Mouse (Mus musculus) thymus, adult 2 months (tissue): ENCODE measurements around the gene Arhgap45. TPM values are rescaled to one million over a fixed set of nuclear protein-coding genes. Genes with fewer than 3 reads are reported as not detected.

Source experiments
- DNase-seq: peaks from one replicate; pipeline ENCODE4 v3.0.0; 2021
- H3K27ac ChIP-seq: fragments of 200-500 bp; 2 replicates; pipeline ENCODE4 v1.5.1; 2012; ENCODE audit warnings: low read length, control low read depth; ENCODE audit not compliant: control insufficient read depth, insufficient read depth
- H3K27me3 ChIP-seq: fragments of 200-500 bp; 2 replicates; pipeline ENCODE4 v1.6.1; 2012; ENCODE audit warnings: mild to moderate bottlenecking, low read length, moderate library complexity, mixed read lengths; ENCODE audit not compliant: control insufficient read depth, insufficient read depth
- H3K36me3 ChIP-seq: fragments of 200-500 bp; 2 replicates; pipeline ENCODE4 v1.6.1; 2012; ENCODE audit warnings: mild to moderate bottlenecking, low read length, moderate library complexity; ENCODE audit not compliant: control insufficient read depth, insufficient read depth
- H3K4me1 ChIP-seq: fragments of 200-500 bp; replicated peaks from 2 replicates; pipeline ENCODE4 v1.6.1; 2012; ENCODE audit warnings: low read length; ENCODE audit not compliant: control insufficient read depth, insufficient read depth
- H3K4me3 ChIP-seq: fragments of 200-500 bp; 2 replicates; pipeline ENCODE4 v1.5.1; 2012; ENCODE audit warnings: mild to moderate bottlenecking, low read length, control low read depth, moderate library complexity; ENCODE audit not compliant: control insufficient read depth, insufficient read depth
- CTCF ChIP-seq: fragments of 200-500 bp; IDR thresholded peaks from 2 replicates; pipeline ENCODE4 v1.5.1; 2012; ENCODE audit warnings: mild to moderate bottlenecking, control low read depth, low read length, moderate library complexity, borderline replicate concordance; ENCODE audit not compliant: control insufficient read depth, poor library complexity, insufficient read depth; ENCODE audit errors: extremely low read depth
- POLR2A ChIP-seq: fragments of 200-500 bp; IDR thresholded peaks from 2 replicates; pipeline ENCODE4 v1.6.1; 2012; ENCODE audit warnings: mild to moderate bottlenecking, low read length, control low read depth, moderate library complexity; ENCODE audit not compliant: control insufficient read depth, poor library complexity, insufficient read depth; ENCODE audit errors: extremely low read depth
- WGBS: fragments of 180-500 bp; shearing (Covaris S2); methylation state at CpG from one replicate; pipeline ENCODE4 v1.1.7; 2018; 5-methylcytosine and 5-hydroxymethylcytosine counted together
- polyA plus RNA-seq: library from polyadenylated mRNA; depleted of rRNA; stranded (reverse); fragments of >200 nt; gene quantifications from 2 replicates; pipeline ENCODE4 v1.2.3, GENCODE M21; 2012

Arhgap45 gene
- polyA plus RNA-seq, 1 experiment, result 1,504 TPM

GRCm38 (mm10) chr10:80019471-80020131 is 3.1 kb downstream of the Arhgap45 start:
- no peak for TF ChIP-seq POLR2A
- no peak for TF ChIP-seq CTCF
- H3K4me1 ChIP-seq, result peaks cover 66% of the 10 kb centered on the region
- WGBS, result 91% methylated on average over 20 of the region's 20 CpGs
- H3K4me3 ChIP-seq, result peak overlapping the region; percentile 65; the same call in 1 of the 2 replicates
- H3K27me3 ChIP-seq, result no peaks in the 10 kb centered on the region
- peak overlapping the region; percentile 84 for H3K27ac ChIP-seq
- peak; percentile 18 for DNase-seq
- peaks cover 56% of the 10 kb centered on the region for H3K36me3 ChIP-seq

- DNase-seq, result no peak
- Histone ChIP-seq H3K36me3 (peaks cover 62% of the 10 kb centered on the region), H3K4me1 (peaks cover 70% of the 10 kb centered on the region), H3K27ac (0 out of 2 replicates have a peak overlapping the region, but pooled peaks have one; percentile 84), H3K4me3 (no peak overlapping the region), H3K27me3 (no peaks in the 10 kb centered on the region)
- TF ChIP-seq CTCF (no peak), POLR2A (no peak)
- 81% methylated on average over 11 of the region's 11 CpGs for WGBS
Measured at GRCm38 (mm10) chr10:80020191-80020590, 3.7 kb downstream of the Arhgap45 start.

- Histone ChIP-seq H3K27ac (peak overlapping the region; percentile 88), H3K36me3 (peaks cover 67% of the 10 kb centered on the region), H3K4me1 (peaks cover 70% of the 10 kb centered on the region), H3K27me3 (no peaks in the 10 kb centered on the region), H3K4me3 (no peak overlapping the region)
- WGBS, result 88% methylated on average over 18 of the region's 18 CpGs
- 0 out of 2 replicates have a peak, but pooled peaks have one; percentile 10 for TF ChIP-seq CTCF
- TF ChIP-seq POLR2A, result no peak
- DNase-seq, result peak; percentile 24
Measured at GRCm38 (mm10) chr10:80020603-80021319, 4.3 kb downstream of the Arhgap45 start.

GRCm38 (mm10) chr10:80021320-80021641 is 4.8 kb downstream of the Arhgap45 start:
- DNase-seq, result peak; percentile 18
- Histone ChIP-seq H3K27me3 (no peaks in the 10 kb centered on the region), H3K36me3 (peaks cover 73% of the 10 kb centered on the region), H3K4me1 (peaks cover 66% of the 10 kb centered on the region), H3K4me3 (no peak overlapping the region), H3K27ac (peak overlapping the region; percentile 88)
- TF ChIP-seq CTCF (no peak), POLR2A (no peak)
- 79% methylated on average over 13 of the region's 13 CpGs for WGBS

GRCm38 (mm10) chr10:80022164-80022563 is 5.7 kb downstream of the Arhgap45 start:
- Histone ChIP-seq H3K27me3 (no peaks in the 10 kb centered on the region), H3K4me1 (peaks cover 65% of the 10 kb centered on the region), H3K36me3 (peaks cover 81% of the 10 kb centered on the region), H3K27ac (peak overlapping the region; percentile 88), H3K4me3 (peak overlapping the region; percentile 5)
- 6% methylated on average over 12 of the region's 12 CpGs for WGBS
- no peak for TF ChIP-seq POLR2A
- no peak for TF ChIP-seq CTCF
- DNase-seq, result peak; percentile 55

GRCm38 (mm10) chr10:80022806-80023205 is 6.4 kb downstream of the Arhgap45 start:
- H3K4me3 ChIP-seq, result no peak overlapping the region
- WGBS, result 62% methylated on average over 8 of the region's 8 CpGs
- no peaks in the 10 kb centered on the region for H3K27me3 ChIP-seq
- peak overlapping the region; percentile 88 for H3K27ac ChIP-seq
- H3K4me1 ChIP-seq, result peaks cover 65% of the 10 kb centered on the region
- no peak for TF ChIP-seq CTCF
- no peak for TF ChIP-seq POLR2A
- H3K36me3 ChIP-seq, result peaks cover 86% of the 10 kb centered on the region
- DNase-seq, result peak; percentile 37
